In the genomic region with DNA sequence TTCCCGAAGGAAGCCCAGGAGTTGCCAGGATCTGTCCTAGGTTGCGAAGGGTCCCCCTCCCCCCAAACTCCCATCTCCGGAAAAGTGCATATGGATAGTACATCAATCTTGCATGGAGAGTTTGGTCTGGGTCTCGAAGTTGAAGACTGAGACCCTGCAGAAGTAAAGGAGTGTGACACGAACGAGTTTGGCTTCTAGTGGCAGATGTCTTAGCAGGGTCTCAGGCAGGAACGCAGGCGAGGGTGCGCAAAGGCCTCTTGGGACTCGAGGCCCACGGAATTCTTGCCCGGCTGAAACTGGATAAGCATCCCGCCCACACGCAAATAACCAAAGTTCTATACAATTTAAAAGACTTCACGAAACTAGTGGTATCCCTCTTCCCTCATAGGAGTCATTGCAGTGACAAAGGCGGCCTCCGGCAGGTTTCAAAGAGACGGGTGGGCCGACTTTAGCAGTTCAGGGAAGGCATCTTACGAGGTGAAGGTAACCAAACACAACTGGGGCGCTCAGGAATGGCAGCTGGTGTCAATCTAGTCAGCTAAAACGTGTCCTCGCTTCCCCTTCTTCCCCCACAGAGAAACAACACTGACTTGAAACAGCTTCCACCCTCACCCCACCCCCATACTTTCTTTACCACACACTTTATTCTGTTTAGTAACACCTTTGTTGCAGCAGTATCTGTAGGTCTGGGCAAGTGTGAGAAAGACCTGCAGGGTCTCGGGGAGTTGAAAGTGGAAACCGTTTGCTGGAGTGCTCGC, we compare ENCODE assay signal across 7 mouse cellular contexts.
DNase-seq lines count a peak whose midpoint lies in the region; ATAC-seq and TF ChIP-seq lines count a peak whose summit lies in the region.

No protein-coding gene starts in this region.

- peaks cover 19% of the 10 kb centered on the region for H3K27me3 ChIP-seq in spleen, adult 2 months (ENCODE audit: control insufficient read depth, insufficient read depth, low read length)
- peaks cover 81% of the 10 kb centered on the region for H3K27me3 ChIP-seq in forebrain, embryonic 10.5 days (ENCODE audit: poor library complexity, severe bottlenecking)
- H3K27me3 ChIP-seq in limb, embryonic 10.5 days (ENCODE audit: low read depth, poor library complexity, severe bottlenecking), result peaks cover 80% of the 10 kb centered on the region
- H3K27me3 ChIP-seq in neural tube, embryonic 13.5 days, result peaks cover 64% of the 10 kb centered on the region

- peak overlapping the region; percentile 100 for H3K27ac ChIP-seq in spleen, adult 2 months (ENCODE audit: insufficient read depth, low read length)
- H3K27ac ChIP-seq in forebrain, embryonic 10.5 days, result no peak overlapping the region
- H3K27ac ChIP-seq in limb, embryonic 10.5 days, result peak overlapping the region; percentile 26; the same call in 1 of the 2 replicates
- no peak overlapping the region for H3K27ac ChIP-seq in neural tube, embryonic 13.5 days (replicated peaks)

- DNase-seq in spleen, adult 2 months (ENCODE audit: low read depth in 1 of 2, low spot score in 2 of 2), result peak in 1 of 2 experiments; percentile 18
- DNase-seq in spleen, adult 12 weeks (ENCODE audit: low spot score), result no peak
- peak; percentile 44 for DNase-seq in forebrain, embryonic 10.5 days (ENCODE audit: extremely low spot score, low spot score)
- DNase-seq in limb, embryonic 10.5 days (ENCODE audit: low spot score), result peak; percentile 50
- DNase-seq in adrenal gland, postnatal 14 days, result no peak
- no peak for DNase-seq in yolk sac, embryonic 10.5 days (ENCODE audit: low spot score)

- peaks cover 28% of the 10 kb centered on the region for H3K4me1 ChIP-seq in spleen, adult 2 months (ENCODE audit: control insufficient read depth, insufficient read depth, insufficient read length)
- H3K4me1 ChIP-seq in forebrain, embryonic 10.5 days, result peaks cover 81% of the 10 kb centered on the region
- peaks cover 70% of the 10 kb centered on the region for H3K4me1 ChIP-seq in limb, embryonic 10.5 days
- peaks cover 54% of the 10 kb centered on the region for H3K4me1 ChIP-seq in neural tube, embryonic 13.5 days (replicated peaks)

- H3K4me3 ChIP-seq in spleen, adult 2 months (ENCODE audit: extremely low read depth, insufficient read depth, insufficient read length), result peak overlapping the region; percentile 20; the same call in 1 of the 2 replicates
- peak overlapping the region; percentile 69 for H3K4me3 ChIP-seq in forebrain, embryonic 10.5 days
- peak overlapping the region; percentile 87 for H3K4me3 ChIP-seq in limb, embryonic 10.5 days
- H3K4me3 ChIP-seq in neural tube, embryonic 13.5 days, result peak overlapping the region; percentile 18

- TF ChIP-seq POLR2A in spleen, adult 2 months (IDR thresholded peaks at IDR 0.05; ENCODE audit: low read depth, low read length), result no peak

- no peak for ATAC-seq in neural tube, embryonic 13.5 days (ENCODE audit: low read depth)

- TF ChIP-seq CTCF in spleen, adult 2 months (IDR thresholded peaks at IDR 0.05; ENCODE audit: extremely low read depth, insufficient read depth, insufficient read length, insufficient replicate concordance), result no peak

- no peaks in the 10 kb centered on the region for H3K9me3 ChIP-seq in forebrain, embryonic 10.5 days
- no peaks in the 10 kb centered on the region for H3K9me3 ChIP-seq in limb, embryonic 10.5 days (replicated peaks)
- H3K9me3 ChIP-seq in neural tube, embryonic 13.5 days, result no peaks in the 10 kb centered on the region

- H3K36me3 ChIP-seq in spleen, adult 2 months (ENCODE audit: control insufficient read depth, insufficient read depth, low read length), result no peaks in the 10 kb centered on the region
- no peaks in the 10 kb centered on the region for H3K36me3 ChIP-seq in forebrain, embryonic 10.5 days (replicated peaks)
- no peaks in the 10 kb centered on the region for H3K36me3 ChIP-seq in limb, embryonic 10.5 days
- no peaks in the 10 kb centered on the region for H3K36me3 ChIP-seq in neural tube, embryonic 13.5 days

- H3K4me2 ChIP-seq in neural tube, embryonic 13.5 days, result peak overlapping the region; percentile 91

- H3K9ac ChIP-seq in neural tube, embryonic 13.5 days, result no peak overlapping the region

- 41% methylated on average over 26 of the region's 26 CpGs for WGBS in spleen, adult 2 months
- 1% methylated on average over 26 of the region's 26 CpGs for WGBS in forebrain, embryonic 10.5 days
- WGBS in limb, embryonic 10.5 days, result 1% methylated on average over 26 of the region's 26 CpGs
- 6% methylated on average over 26 of the region's 26 CpGs for WGBS in neural tube, embryonic 13.5 days

Comparison
In these comparisons a context has a peak if more than half of its experiments do, and no peak if none do; other contexts are left out.
1. DNase-seq: peak in forebrain, embryonic 10.5 days (single experiment) and limb, embryonic 10.5 days (single experiment); none in spleen, adult 12 weeks (single experiment), adrenal gland, postnatal 14 days (single experiment) and yolk sac, embryonic 10.5 days (single experiment).
2. H3K27ac ChIP-seq: peak in spleen, adult 2 months (single experiment) and limb, embryonic 10.5 days (single experiment); none in forebrain, embryonic 10.5 days (single experiment) and neural tube, embryonic 13.5 days (single experiment).
3. H3K4me3 ChIP-seq: peak in every context shown above with its lines; median percentile 87 in limb, embryonic 10.5 days; 69 in forebrain, embryonic 10.5 days; 20 in spleen, adult 2 months; 18 in neural tube, embryonic 13.5 days.